Mouse (Mus musculus) forelimb bud, embryonic 11.5 days (tissue): Measurements from ENCODE around the gene 1700020L24Rik.

Source experiments
- DNase-seq: peaks from one replicate; pipeline ENCODE4 v3.0.0-alpha.2; 2012; ENCODE audit warnings: low read depth, low spot score

The 1700020L24Rik gene

DNA sequence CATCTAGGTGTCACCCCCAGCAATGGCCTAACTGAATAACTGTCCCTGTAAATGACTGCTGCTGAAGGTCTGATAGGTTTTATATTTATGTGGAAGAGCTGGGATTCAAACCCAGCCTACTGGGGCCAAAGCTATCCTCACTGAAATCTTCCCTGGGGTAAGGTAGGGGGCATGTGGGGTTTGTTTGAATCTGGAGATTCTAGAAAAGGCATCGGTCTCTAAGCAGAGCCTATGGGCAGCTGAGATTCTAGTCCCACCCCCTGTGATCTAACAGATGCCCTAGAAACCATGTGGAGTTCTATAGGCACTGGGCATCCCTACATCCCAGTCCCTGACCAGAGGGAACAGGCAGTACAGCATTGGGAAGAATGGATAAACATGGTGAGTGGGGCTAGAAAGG lies at the start of gene 1700020L24Rik:
1700020L24Rik (plus strand) TSS at position 301 of the 400 bp plus-strand sequence.
- no peak for DNase-seq

- no peak for DNase-seq
These were observed 44.4 kb upstream of the 1700020L24Rik start for GRCm38 (mm10) chr11:83393062-83393461.

- no peak for DNase-seq
These were observed 42.6 kb upstream of the 1700020L24Rik start for GRCm38 (mm10) chr11:83394802-83395439.

DNA sequence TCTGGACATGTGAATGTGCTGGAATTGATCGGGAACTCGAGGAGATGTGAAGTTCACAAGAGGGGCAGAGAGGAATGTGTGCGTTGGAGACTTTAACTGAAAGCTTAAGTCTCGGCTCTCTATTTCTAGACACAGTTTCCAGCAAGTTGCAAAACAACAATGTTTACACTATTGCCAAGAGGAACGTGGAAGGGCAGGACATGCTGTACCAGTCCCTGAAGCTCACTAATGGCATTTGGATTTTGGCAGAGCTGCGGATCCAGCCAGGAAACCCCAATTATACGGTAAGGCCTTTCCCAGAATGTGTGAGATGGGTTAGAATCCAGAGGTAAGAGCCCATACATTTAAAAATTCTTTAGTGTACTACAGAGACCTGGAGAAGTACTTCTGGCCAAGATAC lies 39.9 kb upstream of the 1700020L24Rik start:
- DNase-seq = no peak

- DNase-seq = no peak
These were observed 38.8 kb upstream of the 1700020L24Rik start for GRCm38 (mm10) chr11:83398724-83399123.

DNA sequence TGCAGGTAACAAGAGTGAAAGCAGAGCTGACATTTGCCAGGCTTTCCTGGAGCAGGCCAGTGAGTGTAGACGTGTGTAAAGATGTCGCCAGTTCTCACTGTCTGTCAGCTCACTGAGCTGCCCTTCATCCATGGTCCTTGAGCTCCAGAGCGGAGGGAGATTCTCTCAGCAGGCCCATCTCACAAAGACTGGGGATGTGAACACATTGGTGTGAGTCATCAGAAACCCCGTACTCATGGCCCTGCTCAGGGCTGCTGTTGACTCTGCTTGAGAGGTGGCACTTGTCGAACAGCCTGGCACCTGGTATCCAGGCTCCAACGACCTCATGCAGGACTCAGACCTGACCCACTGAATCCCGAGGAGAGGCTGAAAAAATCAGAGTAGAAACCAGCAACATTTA lies 33.7 kb upstream of the 1700020L24Rik start:
- DNase-seq = no peak

GRCm38 (mm10) chr11:83406391-83406790 lies 31.1 kb upstream of the 1700020L24Rik start:
- no peak for DNase-seq

GRCm38 (mm10) chr11:83408242-83408641 lies 29.2 kb upstream of the 1700020L24Rik start:
- DNase-seq = no peak

- no peak for DNase-seq
These were observed 28.3 kb upstream of the 1700020L24Rik start, which contains the start of gene Rasl10b for GRCm38 (mm10) chr11:83409087-83409754. Gene Rasl10b, plus strand, starts transcription at chr11:83409137.

- DNase-seq = no peak
These were observed 27.6 kb upstream of the 1700020L24Rik start for GRCm38 (mm10) chr11:83409792-83410291.

- no peak for DNase-seq
These were observed 27.0 kb upstream of the 1700020L24Rik start for GRCm38 (mm10) chr11:83410510-83410909.

GRCm38 (mm10) chr11:83417080-83417479 lies 20.4 kb upstream of the 1700020L24Rik start:
- peak; percentile 86 for DNase-seq

DNA sequence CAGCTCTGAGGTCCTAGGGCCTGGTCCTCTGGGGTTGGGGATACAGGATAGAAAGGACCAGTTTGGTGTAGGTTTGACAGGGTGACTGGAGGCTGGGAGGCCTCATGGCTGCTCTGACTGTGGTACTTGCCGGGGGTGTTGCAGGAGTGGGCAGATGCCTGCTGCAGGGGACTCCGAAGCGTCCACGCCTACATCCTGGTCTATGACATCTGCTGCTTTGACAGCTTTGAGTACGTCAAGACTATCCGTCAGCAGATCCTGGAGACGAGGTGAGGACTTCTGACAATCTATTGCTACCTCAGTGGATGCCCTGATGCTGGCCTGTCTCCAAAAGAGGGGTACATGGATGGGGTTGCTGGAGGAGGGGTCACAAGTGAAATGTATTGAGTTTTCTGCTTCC lies 19.8 kb upstream of the 1700020L24Rik start:
- DNase-seq = no peak

- no peak for DNase-seq
These were observed 18.9 kb upstream of the 1700020L24Rik start for GRCm38 (mm10) chr11:83418566-83418965.

DNA sequence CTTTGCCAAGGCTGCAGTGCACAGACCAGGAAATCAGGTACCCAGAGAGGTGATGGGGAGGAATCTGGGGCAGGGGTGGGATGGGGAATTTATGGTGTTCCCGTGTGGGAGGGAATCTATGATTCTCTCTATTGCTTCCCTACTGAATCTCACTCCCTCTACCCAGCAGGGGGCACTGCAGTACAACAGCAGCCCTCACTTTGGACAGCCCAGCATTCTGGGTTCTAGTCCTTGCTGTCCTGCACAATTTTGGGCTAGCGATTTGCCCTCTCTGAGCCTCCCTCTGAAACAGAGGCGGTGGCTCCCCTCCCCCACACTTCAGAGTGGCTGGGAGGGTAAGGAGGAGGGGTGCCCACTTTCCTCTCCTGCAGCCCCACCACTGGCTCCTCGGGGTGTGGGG lies 17.1 kb upstream of the 1700020L24Rik start:
- DNase-seq = no peak

DNA sequence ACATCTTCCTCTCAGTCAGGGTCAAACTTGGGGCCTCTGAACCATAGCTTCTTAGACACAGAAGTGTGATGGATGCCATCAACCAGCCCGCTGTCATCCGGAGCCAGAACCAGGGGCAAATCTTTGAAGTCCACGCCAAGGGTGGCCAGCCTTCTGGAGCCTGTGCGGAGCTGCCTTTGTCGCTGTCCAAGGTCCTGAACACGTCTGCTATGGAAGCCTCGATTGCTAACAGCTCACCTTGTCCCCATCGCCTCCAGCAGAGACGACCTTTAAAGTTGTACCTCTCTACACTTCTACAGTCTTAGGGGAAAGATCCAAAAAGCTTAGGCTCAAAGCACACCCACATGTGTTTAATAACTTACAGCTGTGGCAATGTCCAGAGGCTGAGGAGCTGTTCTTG lies 16.2 kb upstream of the 1700020L24Rik start:
- peak; percentile 83 for DNase-seq

- peak; percentile 78 for DNase-seq
These were observed 12.8 kb upstream of the 1700020L24Rik start for GRCm38 (mm10) chr11:83424681-83425080.

GRCm38 (mm10) chr11:83426964-83427363 lies 10.5 kb upstream of the 1700020L24Rik start:
- no peak for DNase-seq

- DNase-seq = no peak
These were observed 8.1 kb upstream of the 1700020L24Rik start, which contains the start of gene Gas2l2 for GRCm38 (mm10) chr11:83429355-83429754. Gene Gas2l2, minus strand, starts transcription at chr11:83429455.

DNA sequence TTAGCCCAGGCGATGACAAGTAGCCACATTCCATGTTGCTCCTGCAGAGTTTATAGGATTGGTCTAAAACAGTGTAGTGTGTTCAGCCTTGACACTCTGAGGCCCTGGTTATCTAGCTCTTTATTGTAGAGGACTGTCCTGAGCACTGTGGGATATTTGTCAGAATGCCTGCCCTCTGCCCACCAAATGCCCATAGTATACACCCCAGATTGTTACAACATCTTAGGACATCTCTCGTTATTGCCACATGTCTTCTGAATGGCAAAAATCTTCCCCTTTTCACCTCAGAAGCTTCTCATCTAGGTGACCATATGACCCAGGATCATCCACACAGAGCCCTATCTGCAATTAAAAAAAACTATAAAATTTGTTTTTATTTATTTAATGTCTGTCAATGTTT lies 4.9 kb upstream of the 1700020L24Rik start:
- no peak for DNase-seq

GRCm38 (mm10) chr11:83439426-83440060 lies 2.1 kb downstream of the 1700020L24Rik start:
- DNase-seq = no peak
